ENCODE assay signal across 8 mouse cellular contexts in genomic region chr7:24886308-24886633, GRCm38 (mm10). TPM values are rescaled to one million over a fixed set of nuclear protein-coding genes. Genes with fewer than 3 reads are reported as not detected.
DNase-seq lines count a peak whose midpoint lies in the region; ATAC-seq lines count a peak whose summit lies in the region.

No protein-coding gene starts in this region.

- ATAC-seq in hindbrain, embryonic 13.5 days (ENCODE audit: low FRiP score): no peak
- no peak for ATAC-seq in liver, embryonic 13.5 days (ENCODE audit: low read depth)

- H3K27me3 ChIP-seq in hindbrain, embryonic 13.5 days: no peaks in the 10 kb centered on the region
- H3K27me3 ChIP-seq in liver, embryonic 13.5 days: no peaks in the 10 kb centered on the region

- DNase-seq in adrenal gland, postnatal 14 days: peak; percentile 59
- DNase-seq in adrenal gland, adult 8-10 months: no peak
- peak; percentile 72 for DNase-seq in adipocyte (ENCODE audit: low spot score)
- DNase-seq in liver, embryonic 13.5 days: no peak
- DNase-seq in right cerebral cortex, postnatal 36 days (ENCODE audit: low spot score in 2 of 2): no peak
- DNase-seq in ovary, postnatal 36 days (ENCODE audit: low spot score): no peak
- no peak for DNase-seq in c-Kit-positive CD71-positive TER-119-positive erythroid progenitor cells, embryonic 14.5 days (ENCODE audit: low spot score)

- peaks cover 54% of the 10 kb centered on the region for H3K36me3 ChIP-seq in hindbrain, embryonic 13.5 days
- H3K36me3 ChIP-seq in liver, embryonic 13.5 days: peaks cover 61% of the 10 kb centered on the region

- H3K4me1 ChIP-seq in hindbrain, embryonic 13.5 days (replicated peaks): peaks cover 33% of the 10 kb centered on the region
- peaks cover 61% of the 10 kb centered on the region for H3K4me1 ChIP-seq in liver, embryonic 13.5 days (replicated peaks)

- peak overlapping the region; percentile 96 for H3K4me3 ChIP-seq in hindbrain, embryonic 13.5 days
- peak overlapping the region; percentile 100 for H3K4me3 ChIP-seq in liver, embryonic 13.5 days (replicated peaks)

- H3K9ac ChIP-seq in hindbrain, embryonic 13.5 days: peak overlapping the region; percentile 100
- H3K9ac ChIP-seq in liver, embryonic 13.5 days: peak overlapping the region; percentile 100

- peak overlapping the region; percentile 89 for H3K4me2 ChIP-seq in hindbrain, embryonic 13.5 days
- H3K4me2 ChIP-seq in liver, embryonic 13.5 days: peak overlapping the region; percentile 94

- no peaks in the 10 kb centered on the region for H3K9me3 ChIP-seq in hindbrain, embryonic 13.5 days
- no peaks in the 10 kb centered on the region for H3K9me3 ChIP-seq in liver, embryonic 13.5 days (replicated peaks)

- no peak overlapping the region for H3K27ac ChIP-seq in hindbrain, embryonic 13.5 days
- H3K27ac ChIP-seq in liver, embryonic 13.5 days: peak overlapping the region; percentile 98

- WGBS in hindbrain, embryonic 13.5 days: 76% methylated on average over 4 of the region's 4 CpGs
- 26% methylated on average over 4 of the region's 4 CpGs for WGBS in liver, embryonic 13.5 days (ENCODE audit: insufficient replicate concordance)

RNA-seq across cellular contexts. Expression of gene Rps19, which starts 2.1 kb away (rescaled TPM):
- total RNA-seq in adrenal gland, postnatal 14 days (2021): 750 and 933 TPM in 2 replicates
- 1,000 to 10,000 TPM in 3 of 4 experiments, 100 to 1,000 TPM in 1; 823 to 1,088 (median 1,017) TPM for total RNA-seq in adrenal gland, adult 8-10 months (2022)
- 1,307 and 1,338 TPM in 2 replicates for polyA plus RNA-seq in hindbrain, embryonic 13.5 days (2015; fragmentation: Nextera tagmentation; extraction: Ambion mirVana)
- 1,483 and 1,612 TPM in 2 replicates for polyA plus RNA-seq in liver, embryonic 13.5 days (2015; fragmentation: Nextera tagmentation; extraction: Ambion mirVana)

RNA-seq across cellular contexts. Expression of gene Cd79a, which starts 10.9 kb away (rescaled TPM):
- total RNA-seq in adrenal gland, postnatal 14 days (2021): 6.0 and 35.0 TPM in 2 replicates
- 1 to 10 TPM in 2 of 4 experiments, under 1 TPM in 2; 0.44 to 2.1 (median 1.2) TPM for total RNA-seq in adrenal gland, adult 8-10 months (2022)
- polyA plus RNA-seq in hindbrain, embryonic 13.5 days (2015; fragmentation: Nextera tagmentation; extraction: Ambion mirVana): 0.35 and 0.38 TPM in 2 replicates
- 0.51 and 0.61 TPM in 2 replicates for polyA plus RNA-seq in liver, embryonic 13.5 days (2015; fragmentation: Nextera tagmentation; extraction: Ambion mirVana)

RNA-seq across cellular contexts. Expression of gene Dmrtc2, which starts 16.4 kb away (rescaled TPM):
- not detected in 2 replicates for total RNA-seq in adrenal gland, postnatal 14 days (2021)
- total RNA-seq in adrenal gland, adult 8-10 months (2022): not detected
- 0.19 and 0.26 TPM in 2 replicates for polyA plus RNA-seq in hindbrain, embryonic 13.5 days (2015; fragmentation: Nextera tagmentation; extraction: Ambion mirVana)
- not detected in 2 replicates for polyA plus RNA-seq in liver, embryonic 13.5 days (2015; fragmentation: Nextera tagmentation; extraction: Ambion mirVana)

RNA-seq across cellular contexts. Expression of gene Arhgef1, which starts 16.4 kb away (rescaled TPM):
- 94.9 and 164 TPM in 2 replicates for total RNA-seq in adrenal gland, postnatal 14 days (2021)
- 100 to 1,000 TPM in 2 of 4 experiments, 10 to 100 TPM in 2; 70.6 to 172 (median 113) TPM for total RNA-seq in adrenal gland, adult 8-10 months (2022)
- 56.0 and 56.4 TPM in 2 replicates for polyA plus RNA-seq in hindbrain, embryonic 13.5 days (2015; fragmentation: Nextera tagmentation; extraction: Ambion mirVana)
- 44.3 and 48.2 TPM in 2 replicates for polyA plus RNA-seq in liver, embryonic 13.5 days (2015; fragmentation: Nextera tagmentation; extraction: Ambion mirVana)

RNA-seq across cellular contexts. Expression of gene Lypd4, which starts 16.5 kb away (rescaled TPM):
- total RNA-seq in adrenal gland, postnatal 14 days (2021): not detected in 2 replicates
- not detected for total RNA-seq in adrenal gland, adult 8-10 months (2022)
- polyA plus RNA-seq in hindbrain, embryonic 13.5 days (2015; fragmentation: Nextera tagmentation; extraction: Ambion mirVana): not detected in 2 replicates
- polyA plus RNA-seq in liver, embryonic 13.5 days (2015; fragmentation: Nextera tagmentation; extraction: Ambion mirVana): not detected in 2 replicates

Comparison
In these comparisons a context has a peak if more than half of its experiments do, and no peak if none do; other contexts are left out.
1. DNase-seq: peak in adrenal gland, postnatal 14 days (single experiment) and adipocyte (single experiment); none in adrenal gland, adult 8-10 months (single experiment), liver, embryonic 13.5 days (single experiment), right cerebral cortex, postnatal 36 days (0 of 2), ovary, postnatal 36 days (single experiment) and c-Kit-positive CD71-positive TER-119-positive erythroid progenitor cells, embryonic 14.5 days (single experiment).